Mouse (Mus musculus) liver, embryonic 14.5 days (tissue): ENCODE data around the gene Mcts1. TPM values are rescaled to one million over a fixed set of nuclear protein-coding genes. Genes with fewer than 3 reads are reported as not detected.

Source experiments
- ATAC-seq: fragments of 200-750 bp; cut with Nextera tagmentation; 2 replicates; pipeline ENCODE4 v1.8.0; 2017; ENCODE audit warnings: moderate number of reproducible peaks, mild to moderate bottlenecking, moderate library complexity; ENCODE audit not compliant: insufficient read depth
- DNase-seq, 3 experiments: peaks; one replicate each; pipeline ENCODE4 v3.0.0-alpha.2; 2012 to 2013; ENCODE audit warnings: low read depth in 3 of 3, low spot score in 3 of 3
- H3K27ac ChIP-seq: fragments of 300-500 bp; sonication (generic); 2 replicates; pipeline ENCODE4 v1.5.1; 2014; ENCODE audit warnings: moderate library complexity, mild to moderate bottlenecking, control low read depth, inconsistent platforms
- H3K27me3 ChIP-seq: fragments of 300-500 bp; sonication (generic); 2 replicates; pipeline ENCODE4 v1.6.1; 2014; ENCODE audit warnings: mild to moderate bottlenecking, low read length, moderate library complexity; ENCODE audit not compliant: control insufficient read depth, insufficient read depth
- H3K36me3 ChIP-seq: fragments of 300-500 bp; sonication (generic); replicated peaks from 2 replicates; pipeline ENCODE4 v1.6.1; 2014; ENCODE audit warnings: low read depth; ENCODE audit not compliant: control insufficient read depth, insufficient read depth
- H3K4me1 ChIP-seq, 2 experiments: fragments of 200-500 bp in 1 of 2; fragments of 300-500 bp in 1 of 2; sonication (generic) in 1 of 2; replicated peaks; 2 replicates each; pipeline ENCODE4 v1.6.1; 2012 to 2014; ENCODE audit warnings: antibody characterized with exemption in 1 of 2, inconsistent platforms in 1 of 2, low read length in 1 of 2; ENCODE audit not compliant: control insufficient read depth in 2 of 2, insufficient read depth in 2 of 2
- H3K4me2 ChIP-seq: fragments of 300-500 bp; sonication (generic); 2 replicates; pipeline ENCODE4 v1.6.1; 2014; ENCODE audit warnings: low read depth, mild to moderate bottlenecking, control low read depth, moderate library complexity
- H3K4me3 ChIP-seq, 2 experiments: fragments of 200-500 bp in 1 of 2; fragments of 300-500 bp in 1 of 2; sonication (generic) in 1 of 2; 2 replicates each; pipeline ENCODE4 v1.5.1; 2012 to 2014; ENCODE audit warnings: low read depth in 2 of 2, low read length in 2 of 2, mild to moderate bottlenecking in 2 of 2, control low read depth in 1 of 2, inconsistent platforms in 1 of 2, moderate library complexity in 1 of 2; ENCODE audit not compliant: insufficient read depth in 1 of 2
- H3K9ac ChIP-seq: fragments of 300-500 bp; sonication (generic); replicated peaks from 2 replicates; pipeline ENCODE4 v1.6.1; 2014; ENCODE audit warnings: mild to moderate bottlenecking, control low read depth, moderate library complexity
- H3K9me3 ChIP-seq: fragments of 300-500 bp; sonication (generic); 2 replicates; pipeline ENCODE4 v1.6.1; 2016; ENCODE audit warnings: low read length, mixed read lengths; ENCODE audit not compliant: control insufficient read depth
- CTCF ChIP-seq: IDR thresholded peaks from 2 replicates; pipeline ENCODE4 v1.5.1; 2016; ENCODE audit warnings: antibody characterized with exemption, low read depth, control low read depth
- EP300 ChIP-seq: IDR thresholded peaks from 2 replicates; pipeline ENCODE4 v1.6.1; 2016; ENCODE audit warnings: antibody characterized with exemption, low read depth
- WGBS: fragments of 180-500 bp; shearing (Covaris S2); extraction: QIAGEN DNeasy Blood & Tissue Kit; methylation state at CpG from one replicate; pipeline ENCODE4 v1.1.7; 2014; ENCODE audit not compliant: insufficient replicate concordance; 5-methylcytosine and 5-hydroxymethylcytosine counted together
- polyA plus RNA-seq, 2 experiments: library from polyadenylated mRNA; depleted of rRNA in 1 of 2; stranded (reverse) in 1 of 2; unstranded in 1 of 2; fragments of >200 nt; fragmentation: Nextera tagmentation in 1 of 2; extraction: Ambion mirVana in 1 of 2; gene quantifications; 2 replicates each; pipeline versions ENCODE4 v1.2.1 to v1.2.3; 2012 to 2014

Mcts1 gene
- polyA plus RNA-seq (2012; rRNA removed) = 15.9 and 23.8 TPM in 2 replicates
- 44.4 and 47.8 TPM in 2 replicates for polyA plus RNA-seq (2014; fragmentation: Nextera tagmentation; extraction: Ambion mirVana)

DNA sequence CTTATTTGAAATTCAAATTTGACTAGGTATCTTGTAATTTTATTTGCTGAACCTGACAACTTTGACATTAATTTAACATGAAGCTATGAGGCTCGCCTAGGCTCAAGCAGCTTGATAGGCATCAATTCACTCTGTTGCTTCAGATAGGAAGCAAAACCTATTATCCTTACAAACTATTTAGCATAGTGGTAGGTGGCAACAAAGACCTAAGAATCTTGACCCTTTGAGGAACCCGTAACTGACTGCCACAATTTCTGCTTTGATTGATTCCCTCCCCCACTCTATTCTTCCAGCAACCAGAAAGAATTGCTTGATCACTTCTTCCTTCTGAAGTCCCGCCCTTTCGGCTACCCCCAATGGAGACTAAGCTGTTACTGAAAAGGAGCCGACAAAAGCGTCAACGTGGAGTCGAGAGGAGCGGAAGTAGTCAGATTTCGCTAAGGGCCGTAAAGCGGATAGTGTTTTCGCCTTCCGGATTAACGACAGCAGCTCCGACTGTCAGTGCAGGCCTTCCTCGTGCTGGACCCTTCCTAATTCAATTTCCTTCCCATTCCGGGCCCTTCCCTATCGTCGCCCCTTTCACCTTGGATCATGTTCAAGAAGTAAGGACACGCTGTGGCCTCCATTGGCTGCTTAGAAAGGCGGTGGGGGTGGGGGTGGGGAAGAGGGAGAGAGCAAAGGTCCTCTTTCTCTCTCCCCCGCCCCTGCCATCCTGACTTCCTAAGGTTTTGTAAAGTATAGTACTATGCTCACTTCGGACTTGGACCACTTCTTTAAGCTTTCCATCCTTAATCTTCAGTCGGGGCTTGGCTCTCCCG is at the start of gene Mcts1:
Gene Mcts1, plus strand, starts transcription at position 402 of the 818 bp plus-strand sequence.
- no peaks in the 10 kb centered on the region for H3K27me3 ChIP-seq
- ATAC-seq = peak; percentile 82
- no peak for TF ChIP-seq CTCF
- TF ChIP-seq EP300 = no peak
- peak within 1 kb of the TSS; percentile 68 for H3K4me2 ChIP-seq
- H3K36me3 ChIP-seq = no peaks in the 10 kb centered on the region
- peak; percentile 61 to 66 (median 63) for DNase-seq
- no peak within 1 kb of the TSS for H3K27ac ChIP-seq
- H3K9ac ChIP-seq = peak within 1 kb of the TSS; percentile 59
- peak within 1 kb of the TSS; percentile 62 to 87 for H3K4me3 ChIP-seq
- H3K9me3 ChIP-seq = no peaks in the 10 kb centered on the region
- no peaks in the 10 kb centered on the region for H3K4me1 ChIP-seq
- 7% methylated on average over 26 of the region's 26 CpGs for WGBS

GRCm38 (mm10) chrX:38553255-38553654 is 47.1 kb upstream of the Mcts1 start:
- H3K9me3 ChIP-seq = no peaks in the 10 kb centered on the region
- H3K4me3 ChIP-seq = no peak overlapping the region
- DNase-seq = no peak
- no peaks in the 10 kb centered on the region for H3K4me1 ChIP-seq
- no peak overlapping the region for H3K9ac ChIP-seq
- no peak for TF ChIP-seq EP300
- peaks cover 6% of the 10 kb centered on the region; the same call in 1 of the 2 replicates for H3K36me3 ChIP-seq
- no peak overlapping the region for H3K4me2 ChIP-seq
- no peaks in the 10 kb centered on the region for H3K27me3 ChIP-seq
- ATAC-seq = no peak
- no peak overlapping the region for H3K27ac ChIP-seq

- Histone ChIP-seq H3K27me3 (no peaks in the 10 kb centered on the region), H3K4me3 (peak overlapping the region; percentile 81 to 93), H3K27ac (peak overlapping the region; percentile 71), H3K9ac (peak overlapping the region; percentile 78), H3K36me3 (no peaks in the 10 kb centered on the region; the same call in none of the 2 replicates), H3K4me2 (peak overlapping the region; percentile 83), H3K4me1 (peaks cover 0 to 6% of the 10 kb centered on the region in 2 experiments; a peak in 2 of 4 replicates), H3K9me3 (no peaks in the 10 kb centered on the region)
- WGBS = 11% methylated on average over 16 of the region's 19 CpGs
- DNase-seq (no peak), ATAC-seq (no peak; the same call in 1 of the 2 replicates)
- no peak for TF ChIP-seq CTCF
- no peak for TF ChIP-seq EP300
Observed at GRCm38 (mm10) chrX:38563941-38564541, 36.3 kb upstream of the Mcts1 start.

DNA sequence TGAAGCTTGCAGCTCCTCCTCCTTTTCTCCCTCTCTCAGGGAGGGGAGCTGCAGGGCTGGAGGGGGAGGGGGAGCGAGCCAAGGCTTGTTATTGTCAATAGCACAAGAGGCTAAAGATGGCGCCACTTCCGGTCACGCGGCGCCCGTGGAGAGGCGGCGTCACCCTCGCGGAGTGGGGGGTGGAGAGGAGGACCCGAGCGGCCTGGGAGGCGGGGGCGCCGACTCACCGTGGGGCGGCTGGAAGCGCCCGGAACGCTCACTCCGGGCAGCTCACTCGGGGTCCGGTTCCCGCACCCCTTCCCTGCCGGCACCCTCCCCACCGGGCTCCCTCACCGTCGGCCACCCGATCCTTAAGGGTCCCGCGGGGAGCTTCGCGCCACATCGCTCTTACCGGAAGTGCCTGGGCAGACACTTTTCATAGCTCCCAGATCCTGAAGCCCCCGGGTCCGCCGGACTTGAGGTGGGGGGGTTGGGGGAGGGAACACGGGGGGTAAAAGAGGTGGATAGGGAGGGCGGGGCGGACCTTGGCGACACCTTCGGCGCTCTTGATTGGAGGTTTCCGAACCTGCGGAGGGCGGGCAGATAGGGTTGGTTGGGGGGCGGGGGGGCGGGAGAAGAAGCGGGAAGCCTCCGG is 35.7 kb upstream of the Mcts1 start:
- H3K27me3 ChIP-seq = no peaks in the 10 kb centered on the region
- H3K9me3 ChIP-seq = no peaks in the 10 kb centered on the region
- no peaks in the 10 kb centered on the region; the same call in none of the 2 replicates for H3K36me3 ChIP-seq
- peak overlapping the region; percentile 81 to 93 for H3K4me3 ChIP-seq
- 9% methylated on average over 49 of the region's 52 CpGs for WGBS
- DNase-seq = peak; percentile 56 to 61 (median 59)
- TF ChIP-seq CTCF (no peak), EP300 (no peak)
- H3K27ac ChIP-seq = peak overlapping the region; percentile 71
- peak; percentile 90 for ATAC-seq
- peak overlapping the region; percentile 83 for H3K4me2 ChIP-seq
- peaks cover 0 to 6% of the 10 kb centered on the region in 2 experiments; a peak in 2 of 4 replicates for H3K4me1 ChIP-seq
- H3K9ac ChIP-seq = peak overlapping the region; percentile 78
